Mouse (Mus musculus): Measurements from ENCODE around the gene Rxylt1. TPM values are rescaled to one million over a fixed set of nuclear protein-coding genes. Genes with fewer than 3 reads are reported as not detected.

Rxylt1 gene
- total RNA-seq, 2 experiments from 2014 or later: 42.3 to 43.2 TPM

DNA sequence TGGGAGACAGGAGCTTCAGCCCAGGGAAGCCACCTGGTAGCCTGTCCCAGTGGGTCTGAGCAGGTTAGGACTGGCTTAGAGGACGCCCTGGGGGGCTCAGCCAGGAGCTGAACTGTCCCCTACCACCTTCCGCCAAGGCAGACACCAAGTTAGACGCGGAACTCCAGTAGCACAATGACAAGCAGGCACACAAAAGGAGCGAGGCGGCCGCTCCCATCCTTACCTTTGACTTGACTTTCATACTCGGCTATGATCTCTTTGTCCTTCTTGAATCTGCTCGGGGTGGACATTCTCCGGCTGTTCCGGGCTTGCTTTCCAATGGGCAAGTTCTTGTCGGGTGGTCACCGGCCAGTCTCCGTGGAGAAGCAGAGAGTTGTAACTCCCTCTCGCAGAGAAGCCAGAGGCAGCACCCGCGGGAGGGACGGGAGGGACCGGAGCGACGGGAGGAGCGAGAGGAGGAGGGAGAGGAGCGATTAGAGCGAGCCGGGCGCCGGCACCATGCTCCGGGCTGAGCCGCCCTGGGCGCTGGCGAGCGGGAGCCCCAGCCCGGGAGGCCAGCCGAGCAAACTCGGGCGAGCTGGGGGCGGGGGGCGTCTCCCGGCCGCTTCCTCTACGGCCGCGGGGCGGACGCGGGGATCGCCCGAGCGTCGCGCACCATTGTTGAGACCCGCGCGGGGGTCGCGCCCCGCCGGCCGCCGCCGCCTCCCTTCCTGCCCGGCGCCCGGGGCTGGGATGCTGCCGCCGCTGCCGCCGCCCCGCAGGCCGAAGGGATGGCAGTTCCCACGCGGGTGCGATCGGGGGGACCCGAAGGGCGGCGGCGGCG lies 50.1 kb downstream of the Rxylt1 start, which contains the start of gene Srgap1:
Gene Srgap1 (minus strand): TSS at position 412 of the 823 bp plus-strand sequence.
- intact Hi-C loops (cut with DNase I): loop anchor here (5.0 kb wide), 2 partner anchors 90 to 210 kb away; no protein-coding TSS in a partner anchor
- peak in 1 of 2 experiments; percentile 46 for DNase-seq (ENCODE audit: low spot score in 2 of 2)

DNA sequence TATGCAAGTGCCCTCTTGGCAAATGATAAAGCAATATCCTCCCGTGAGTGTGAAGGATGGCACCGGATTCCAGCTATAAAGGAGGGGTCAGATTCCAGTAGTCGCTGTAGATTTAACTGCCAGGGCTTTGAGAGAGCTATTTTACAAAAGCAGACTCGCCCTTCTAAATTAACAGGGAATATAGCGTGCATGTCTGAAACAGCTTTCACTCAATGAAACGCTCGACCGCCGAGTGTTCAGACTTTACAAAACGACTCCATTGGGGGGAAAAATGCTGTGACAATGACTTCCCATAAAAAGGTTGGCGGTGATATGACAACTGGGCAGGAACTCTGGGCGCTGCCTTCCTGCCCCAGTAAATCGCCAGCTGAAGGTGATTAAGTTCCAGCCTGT lies 50.7 kb downstream of the Rxylt1 start:
- DNase-seq (ENCODE audit: low spot score in 2 of 2): no peak
- intact Hi-C loops (cut with DNase I): loop anchor here (5.0 kb wide), 2 partner anchors 89 to 209 kb away; no protein-coding TSS in a partner anchor

DNA sequence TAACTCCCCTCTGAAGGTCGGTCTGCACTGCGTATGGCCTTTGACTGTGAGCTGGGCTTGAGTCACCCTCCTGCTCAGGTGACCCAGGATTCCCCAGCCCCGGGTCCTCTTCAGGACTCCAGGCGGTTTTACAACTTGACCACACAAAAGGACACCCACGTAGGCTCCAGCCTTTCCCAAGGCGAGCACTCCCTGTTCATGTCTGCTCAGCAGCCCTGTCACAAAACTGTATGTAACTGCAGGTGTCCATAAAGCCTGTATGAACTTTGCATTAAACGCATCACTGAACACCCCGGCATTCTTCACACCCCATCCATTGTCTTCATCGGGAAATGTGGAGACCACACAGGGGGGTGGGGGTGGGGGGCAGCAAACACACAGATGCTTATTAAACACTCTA lies 51.2 kb downstream of the Rxylt1 start:
- DNase-seq (ENCODE audit: low spot score in 2 of 2): no peak
- intact Hi-C loops (cut with DNase I): loop anchor here (5.0 kb wide), 2 partner anchors 89 to 209 kb away; no protein-coding TSS in a partner anchor

DNA sequence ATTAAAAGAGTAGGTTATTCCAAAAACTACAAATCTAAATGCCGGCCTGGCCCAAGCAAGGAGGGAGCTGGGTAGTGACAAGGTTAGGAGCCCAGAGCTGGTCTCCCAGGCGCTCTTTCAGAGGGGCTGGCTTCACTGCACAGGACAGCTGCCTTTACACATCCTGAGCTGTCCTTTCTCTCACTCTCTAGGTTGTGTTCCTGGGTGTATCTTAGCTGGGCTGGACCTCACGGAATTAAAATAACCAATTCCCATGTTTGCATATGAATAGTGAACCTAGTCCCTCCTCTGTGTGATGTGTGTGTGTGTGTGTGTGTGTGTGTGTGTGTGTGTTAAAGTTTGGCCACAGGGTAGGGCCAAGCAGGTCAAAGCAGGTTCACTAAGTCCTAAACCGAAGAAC lies 52.2 kb downstream of the Rxylt1 start:
- DNase-seq (ENCODE audit: low spot score in 2 of 2): no peak
- intact Hi-C loops (cut with DNase I): loop anchor here (5.0 kb wide), 2 partner anchors 88 to 208 kb away; no protein-coding TSS in a partner anchor

DNA sequence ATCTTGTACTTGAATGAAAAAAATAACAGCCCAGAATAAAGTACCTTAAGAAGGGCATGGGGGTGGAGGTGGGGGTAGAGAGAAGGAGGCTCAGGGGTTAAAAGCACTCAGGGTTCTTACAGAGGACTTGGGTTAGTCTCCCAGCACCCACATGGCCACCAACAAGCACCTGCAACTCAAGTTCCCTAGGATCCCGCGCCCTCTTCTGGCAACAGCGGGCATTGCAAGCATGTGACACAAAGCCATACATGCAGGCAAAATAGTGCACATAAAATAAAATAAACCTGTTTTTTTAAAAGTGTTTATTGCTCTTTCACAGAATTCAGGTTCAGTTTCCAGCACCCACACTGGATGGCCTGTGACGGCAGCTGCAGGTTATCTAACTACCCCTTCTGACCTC lies 56.8 kb downstream of the Rxylt1 start:
- intact Hi-C loops (cut with DNase I): no loop called here
- DNase-seq (ENCODE audit: low spot score in 2 of 2): peak in 1 of 2 experiments; percentile 33

DNA sequence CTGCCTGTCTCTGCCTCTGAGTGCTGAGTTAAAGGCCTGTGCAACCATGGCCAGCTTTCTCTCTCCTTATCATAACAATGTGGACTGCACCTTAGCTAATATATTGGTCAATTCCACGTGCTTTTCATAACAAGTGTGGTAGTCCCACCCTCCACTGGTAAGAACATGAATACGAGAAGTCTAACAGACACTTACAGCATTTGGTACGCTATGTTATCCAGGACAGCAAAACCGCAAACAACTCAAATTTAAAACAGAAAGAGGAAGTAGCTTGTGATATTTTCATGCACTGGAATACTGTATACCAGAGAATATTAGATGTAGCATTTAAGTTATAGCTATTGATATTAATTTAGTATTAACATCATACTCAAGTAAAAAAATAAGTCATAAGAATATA lies 57.6 kb downstream of the Rxylt1 start:
- intact Hi-C loops (cut with DNase I): no loop called here
- DNase-seq (ENCODE audit: low spot score in 2 of 2): no peak

DNA sequence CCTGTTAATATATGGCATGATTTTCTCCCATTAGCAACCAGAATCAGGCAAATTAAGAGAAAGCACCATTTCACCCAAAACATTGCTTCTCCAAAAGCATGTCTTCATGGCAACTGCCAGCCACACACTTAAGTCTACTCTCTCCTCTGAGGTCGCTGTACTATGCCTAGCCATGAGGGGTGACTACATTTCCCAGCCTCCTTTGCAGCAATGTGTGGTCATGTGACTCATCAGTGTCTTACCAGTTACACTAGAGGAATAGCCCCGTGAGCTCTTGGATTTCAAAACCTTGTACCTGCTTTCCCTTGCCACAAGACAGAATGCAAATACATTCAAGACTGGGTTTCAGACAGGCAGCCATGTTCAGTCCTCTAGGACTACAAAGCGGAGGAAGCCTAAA lies 58.6 kb downstream of the Rxylt1 start:
- intact Hi-C loops (cut with DNase I): no loop called here
- peak; percentile 29 to 34 for DNase-seq (ENCODE audit: low spot score in 2 of 2)

DNA sequence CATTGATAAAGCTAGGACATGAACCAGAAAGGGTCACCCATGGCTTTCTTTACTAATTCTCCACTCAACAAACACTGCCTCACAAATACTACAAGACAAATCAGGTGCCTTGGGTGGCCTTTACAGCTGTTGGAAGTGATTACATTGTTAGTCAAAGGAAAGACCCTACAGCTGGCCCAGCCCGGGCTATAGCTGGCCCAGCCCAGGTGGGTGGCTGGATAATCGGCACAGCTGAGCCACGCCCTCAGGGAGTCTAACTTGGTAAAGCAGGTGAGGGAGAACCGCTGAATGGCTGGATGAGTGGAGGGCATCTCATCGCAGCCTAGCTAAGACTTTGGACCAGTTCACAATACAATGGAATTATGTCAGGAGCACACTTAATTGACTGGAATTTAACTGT lies 63.9 kb downstream of the Rxylt1 start:
- DNase-seq (ENCODE audit: low spot score in 2 of 2): no peak
- intact Hi-C loops (cut with DNase I): no loop called here

DNA sequence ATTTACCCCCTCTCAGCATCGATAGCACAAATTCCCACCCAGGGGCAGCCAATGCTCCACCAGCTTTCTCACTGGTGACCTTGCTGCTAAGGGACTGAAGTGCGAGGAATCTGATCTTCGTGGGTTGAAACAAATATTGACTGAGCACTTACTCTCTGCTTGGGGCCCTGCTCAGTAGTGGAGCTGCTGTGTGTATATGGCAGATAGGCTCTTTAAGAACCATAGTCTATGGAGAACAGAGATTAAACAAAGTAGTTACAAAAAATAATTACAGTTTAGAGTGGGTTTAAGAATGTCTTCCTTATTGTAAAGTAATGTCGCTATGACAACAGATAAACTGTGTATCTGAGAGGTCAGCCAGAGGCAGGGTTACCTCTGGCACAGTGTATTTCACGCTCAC lies 66.8 kb downstream of the Rxylt1 start:
- intact Hi-C loops (cut with DNase I): no loop called here
- no peak for DNase-seq (ENCODE audit: low spot score in 2 of 2)

DNA sequence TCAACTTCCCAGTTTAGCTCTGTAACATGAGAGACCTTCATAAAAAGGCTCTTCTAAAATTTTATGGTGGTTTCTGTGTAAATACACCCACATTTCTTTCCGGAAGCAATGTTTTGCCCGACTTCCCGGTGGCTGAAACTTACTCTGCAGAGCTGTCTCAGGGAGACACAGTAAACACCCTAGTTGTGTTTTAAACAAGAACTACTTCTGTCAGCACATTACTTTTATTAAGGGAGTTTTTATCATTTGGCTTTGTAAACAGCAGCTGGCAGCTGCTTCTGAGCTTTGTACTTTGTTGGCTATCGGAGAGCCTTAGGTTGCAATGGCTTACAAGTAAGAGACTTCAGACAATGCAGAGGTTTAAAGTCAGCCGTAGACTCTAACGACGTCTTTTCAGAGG lies 67.4 kb downstream of the Rxylt1 start:
- intact Hi-C loops (cut with DNase I): no loop called here
- no peak for DNase-seq (ENCODE audit: low spot score in 2 of 2)

Other genes starting within 250 kb of the Rxylt1 start
- gene Srgap1, start 50.1 kb downstream of the Rxylt1 start, total RNA-seq (2021): 10 to 100 TPM; 10.0 to 13.6 TPM

Measured in left cerebral cortex, postnatal 14 days (tissue).